Mouse (Mus musculus): ENCODE data around the gene Vps37b. TPM values are rescaled to one million over a fixed set of nuclear protein-coding genes. Genes with fewer than 3 reads are reported as not detected.
A peak's percentile ranks its signal among the peaks of the same experiment; 100 is the strongest.

Gene Vps37b
- polyA plus RNA-seq, 1 experiment from 2014 or later, result 82.4 TPM

GRCm38 (mm10) chr5:124027702-124028470 is 4.2 kb downstream of the Vps37b start:
- Histone ChIP-seq H3K4me2 (peak overlapping the region; percentile 67), H3K27ac (replicated peaks) (peak overlapping the region; percentile 40; the same call in 1 of the 2 replicates), H3K9ac (peak overlapping the region; percentile 14; the same call in 1 of the 2 replicates), H3K4me3 (peak overlapping the region; percentile 9), H3K4me1 (replicated peaks) (peaks cover 68% of the 10 kb centered on the region), H3K27me3 (no peaks in the 10 kb centered on the region), H3K9me3 (no peaks in the 10 kb centered on the region), H3K36me3 (no peaks in the 10 kb centered on the region)
- ATAC-seq (ENCODE audit: low FRiP score, low read depth), result no peak
- 55% methylated on average over 19 of the region's 19 CpGs for WGBS

DNA sequence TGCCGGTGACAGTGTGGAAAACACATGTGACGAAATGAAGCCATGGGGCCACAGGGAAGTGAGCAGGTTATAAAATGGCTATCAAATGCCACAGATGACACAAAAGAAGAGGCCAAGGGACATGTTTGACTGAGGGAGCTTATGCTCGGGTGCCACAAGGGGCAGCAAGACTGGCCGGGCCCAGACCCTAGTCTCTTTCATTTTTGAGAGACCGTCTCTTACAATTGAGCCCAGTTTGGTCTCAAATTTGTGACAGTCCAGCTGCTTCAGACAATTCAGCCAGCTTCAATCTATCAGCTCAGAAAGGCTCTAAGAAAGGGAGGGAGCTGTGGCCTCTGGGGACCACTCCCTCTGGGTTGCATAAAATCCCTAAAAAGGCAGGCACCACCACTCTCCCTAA is 5.5 kb downstream of the Vps37b start:
- H3K27me3 ChIP-seq, result no peaks in the 10 kb centered on the region
- H3K4me2 ChIP-seq, result peak overlapping the region; percentile 20
- H3K4me1 ChIP-seq (replicated peaks), result peaks cover 68% of the 10 kb centered on the region
- H3K9ac ChIP-seq, result no peak overlapping the region
- ATAC-seq (ENCODE audit: low FRiP score, low read depth), result no peak
- 0 out of 2 replicates have a peak overlapping the region, but pooled peaks have one; percentile 36 for H3K27ac ChIP-seq (replicated peaks)
- 44% methylated on average over 5 of the region's 5 CpGs for WGBS
- no peaks in the 10 kb centered on the region for H3K36me3 ChIP-seq
- no peak overlapping the region for H3K4me3 ChIP-seq
- H3K9me3 ChIP-seq, result no peaks in the 10 kb centered on the region

DNA sequence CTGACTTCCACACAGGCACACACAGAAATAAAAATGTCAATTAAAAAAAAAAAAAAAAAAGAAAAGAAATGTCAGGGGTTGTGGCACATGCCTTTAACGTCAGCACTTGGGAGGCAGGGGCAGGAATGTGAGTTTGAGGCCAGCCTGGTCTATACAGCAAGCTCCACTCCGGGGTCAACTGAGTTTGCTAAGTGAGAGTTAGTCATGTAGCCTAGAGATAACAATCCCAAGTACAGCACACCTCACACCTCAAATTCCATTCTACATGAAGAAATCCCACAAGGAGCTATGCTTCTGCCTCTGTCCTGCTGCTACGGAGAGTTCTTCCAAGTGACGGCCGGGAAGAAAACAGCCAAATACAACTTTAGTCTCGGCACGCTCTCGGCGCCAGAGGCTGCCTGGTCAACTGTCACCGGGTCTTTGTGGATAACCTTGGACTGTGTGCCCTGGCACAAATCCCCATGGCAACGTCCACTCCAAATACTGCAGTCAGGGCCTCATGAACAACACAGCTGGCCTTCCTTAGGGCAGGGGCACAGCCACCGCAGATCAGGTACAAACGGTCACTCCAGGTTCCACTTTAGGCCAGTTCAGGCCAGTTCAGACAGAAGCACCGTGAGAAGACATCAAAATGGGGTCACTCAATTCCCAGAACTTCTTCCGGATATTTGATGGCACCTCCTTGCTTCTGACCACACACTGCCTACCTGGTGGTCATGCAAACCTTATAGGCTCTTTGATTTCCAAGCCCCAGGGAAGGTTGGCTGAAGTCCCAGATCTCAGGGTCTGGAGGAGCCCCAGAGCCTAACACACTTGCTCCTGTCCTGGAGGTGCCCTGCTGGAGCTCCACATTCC is 6.3 kb downstream of the Vps37b start:
- no peaks in the 10 kb centered on the region for H3K9me3 ChIP-seq
- ATAC-seq (ENCODE audit: low FRiP score, low read depth), result no peak
- H3K36me3 ChIP-seq, result no peaks in the 10 kb centered on the region
- no peak overlapping the region for H3K9ac ChIP-seq
- H3K27me3 ChIP-seq, result no peaks in the 10 kb centered on the region
- WGBS, result 71% methylated on average over 15 of the region's 15 CpGs
- H3K4me3 ChIP-seq, result no peak overlapping the region
- H3K27ac ChIP-seq (replicated peaks), result peak overlapping the region; percentile 36; the same call in 1 of the 2 replicates
- peaks cover 73% of the 10 kb centered on the region for H3K4me1 ChIP-seq (replicated peaks)
- H3K4me2 ChIP-seq, result peak overlapping the region; percentile 20

GRCm38 (mm10) chr5:124025146-124025545 is 6.9 kb downstream of the Vps37b start:
- Histone ChIP-seq H3K9ac (no peak overlapping the region), H3K4me3 (no peak overlapping the region), H3K27me3 (no peaks in the 10 kb centered on the region), H3K4me2 (peak overlapping the region; percentile 20; the same call in 1 of the 2 replicates), H3K27ac (replicated peaks) (peak overlapping the region; percentile 58), H3K36me3 (no peaks in the 10 kb centered on the region), H3K4me1 (replicated peaks) (peaks cover 71% of the 10 kb centered on the region), H3K9me3 (no peaks in the 10 kb centered on the region)
- WGBS, result 38% methylated on average over 9 of the region's 9 CpGs
- no peak for ATAC-seq (ENCODE audit: low FRiP score, low read depth)

DNA sequence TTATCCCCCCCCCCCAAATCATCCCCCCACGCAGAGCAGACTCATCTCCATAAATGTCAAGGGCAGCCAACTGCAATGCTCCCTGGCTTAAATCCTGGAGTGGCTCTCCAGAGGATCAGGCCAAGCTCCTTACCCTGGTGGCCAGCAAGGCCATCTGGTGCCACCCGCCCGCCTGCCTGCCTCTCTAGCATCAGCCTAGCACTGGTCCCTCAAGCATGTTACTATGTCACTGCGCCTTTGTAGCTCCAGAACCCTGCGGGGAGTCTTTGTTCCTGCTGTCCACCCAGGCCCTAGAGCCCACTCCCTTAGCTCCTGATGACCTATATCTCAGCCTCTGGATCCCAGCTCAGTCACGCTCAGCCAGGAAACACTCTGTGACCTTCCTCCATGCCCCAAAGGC is 7.4 kb downstream of the Vps37b start:
- Histone ChIP-seq H3K36me3 (no peaks in the 10 kb centered on the region), H3K9me3 (no peaks in the 10 kb centered on the region), H3K27me3 (no peaks in the 10 kb centered on the region), H3K4me2 (no peak overlapping the region), H3K9ac (no peak overlapping the region), H3K27ac (replicated peaks) (peak overlapping the region; percentile 58), H3K4me1 (replicated peaks) (peaks cover 71% of the 10 kb centered on the region), H3K4me3 (no peak overlapping the region)
- WGBS, result 30% methylated on average over 6 of the region's 6 CpGs
- peak; percentile 54; the same call in 1 of the 2 replicates for ATAC-seq (ENCODE audit: low FRiP score, low read depth)

GRCm38 (mm10) chr5:124022365-124022764 is 9.7 kb downstream of the Vps37b start:
- Histone ChIP-seq H3K4me2 (no peak overlapping the region), H3K27me3 (no peaks in the 10 kb centered on the region), H3K4me3 (no peak overlapping the region), H3K9ac (no peak overlapping the region), H3K9me3 (no peaks in the 10 kb centered on the region), H3K4me1 (replicated peaks) (peaks cover 69% of the 10 kb centered on the region), H3K27ac (replicated peaks) (no peak overlapping the region), H3K36me3 (no peaks in the 10 kb centered on the region)
- no peak for ATAC-seq (ENCODE audit: low FRiP score, low read depth)
- 83% methylated on average over 7 of the region's 7 CpGs for WGBS

DNA sequence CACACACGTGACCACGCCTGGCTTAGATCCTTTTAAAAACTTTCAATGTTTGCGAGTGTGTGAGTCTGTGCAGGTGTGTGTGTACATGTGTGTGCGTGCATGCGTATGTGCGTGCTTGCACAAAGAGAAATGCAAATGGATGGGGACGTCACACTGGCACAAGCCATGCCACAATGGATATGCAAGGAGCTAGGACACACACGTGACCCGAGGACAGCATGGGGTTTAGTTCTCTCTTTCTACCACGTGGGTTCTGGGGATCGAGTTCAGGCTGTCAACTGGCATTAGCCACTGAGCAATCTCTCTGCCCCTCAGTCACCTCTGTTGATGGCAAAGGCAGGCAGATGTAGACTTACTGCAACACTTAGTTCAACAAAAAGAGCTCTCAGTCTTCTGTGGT is 10.4 kb downstream of the Vps37b start:
- no peak overlapping the region for H3K4me2 ChIP-seq
- ATAC-seq (ENCODE audit: low FRiP score, low read depth), result no peak
- 73% methylated on average over 11 of the region's 11 CpGs for WGBS
- no peak overlapping the region for H3K4me3 ChIP-seq
- H3K27me3 ChIP-seq, result no peaks in the 10 kb centered on the region
- peaks cover 73% of the 10 kb centered on the region for H3K4me1 ChIP-seq (replicated peaks)
- H3K27ac ChIP-seq (replicated peaks), result no peak overlapping the region
- no peak overlapping the region for H3K9ac ChIP-seq
- H3K36me3 ChIP-seq, result no peaks in the 10 kb centered on the region
- H3K9me3 ChIP-seq, result no peaks in the 10 kb centered on the region

- Histone ChIP-seq H3K4me1 (replicated peaks) (peaks cover 73% of the 10 kb centered on the region), H3K9ac (no peak overlapping the region), H3K27ac (replicated peaks) (no peak overlapping the region), H3K4me3 (no peak overlapping the region), H3K36me3 (no peaks in the 10 kb centered on the region), H3K9me3 (no peaks in the 10 kb centered on the region), H3K27me3 (no peaks in the 10 kb centered on the region), H3K4me2 (no peak overlapping the region)
- 90% methylated on average over 11 of the region's 11 CpGs for WGBS
- no peak for ATAC-seq (ENCODE audit: low FRiP score, low read depth)
Observed at GRCm38 (mm10) chr5:124021148-124021547, 10.9 kb downstream of the Vps37b start.

DNA sequence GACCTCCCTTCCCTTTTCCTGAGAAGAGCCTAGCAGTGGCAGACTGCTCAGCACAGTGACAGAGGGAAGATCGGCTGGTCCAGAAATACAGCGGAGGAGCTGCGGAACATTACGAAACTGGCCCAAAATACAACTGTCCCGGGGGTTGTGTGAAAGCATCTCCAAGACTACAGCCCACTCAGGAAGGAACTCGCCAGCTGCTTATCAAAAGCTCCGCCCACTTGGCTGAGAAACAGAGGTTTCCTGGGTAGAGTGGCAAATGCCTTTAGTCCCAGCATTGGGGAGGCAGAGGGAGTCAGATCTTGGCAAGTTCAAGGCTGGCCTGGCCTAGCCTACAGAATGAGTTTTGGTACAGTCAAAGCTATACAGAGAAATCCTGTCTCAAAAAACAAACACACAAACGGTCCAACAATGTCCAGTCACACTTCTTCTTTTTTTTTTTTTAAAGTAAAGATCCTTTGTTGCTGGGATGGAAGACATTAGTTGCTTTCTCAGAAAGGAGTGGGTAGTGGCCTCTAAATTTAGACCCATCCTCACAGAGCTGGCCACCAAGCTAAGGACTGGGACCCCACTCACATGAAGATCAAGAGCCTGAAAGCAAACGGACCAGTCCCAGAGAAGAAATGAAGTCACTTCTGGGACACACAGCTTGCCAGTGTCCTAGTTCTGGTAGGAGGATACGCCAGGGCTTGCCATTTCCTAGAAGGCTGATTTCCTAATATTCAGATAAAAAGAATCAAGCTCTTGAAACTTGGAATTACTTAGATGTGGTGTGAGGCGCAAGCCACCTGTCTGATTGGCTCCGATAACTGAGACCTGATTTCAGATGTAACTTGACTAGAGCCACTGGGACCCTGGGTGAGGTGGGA is 12.5 kb downstream of the Vps37b start:
- no peak overlapping the region for H3K4me2 ChIP-seq
- no peaks in the 10 kb centered on the region for H3K27me3 ChIP-seq
- no peaks in the 10 kb centered on the region for H3K9me3 ChIP-seq
- no peak overlapping the region for H3K9ac ChIP-seq
- peaks cover 72% of the 10 kb centered on the region for H3K4me1 ChIP-seq (replicated peaks)
- ATAC-seq (ENCODE audit: low FRiP score, low read depth), result peak; percentile 49; the same call in 1 of the 2 replicates
- H3K27ac ChIP-seq (replicated peaks), result peak overlapping the region; percentile 69
- WGBS, result 57% methylated on average over 12 of the region's 12 CpGs
- H3K4me3 ChIP-seq, result no peak overlapping the region
- H3K36me3 ChIP-seq, result no peaks in the 10 kb centered on the region

DNA sequence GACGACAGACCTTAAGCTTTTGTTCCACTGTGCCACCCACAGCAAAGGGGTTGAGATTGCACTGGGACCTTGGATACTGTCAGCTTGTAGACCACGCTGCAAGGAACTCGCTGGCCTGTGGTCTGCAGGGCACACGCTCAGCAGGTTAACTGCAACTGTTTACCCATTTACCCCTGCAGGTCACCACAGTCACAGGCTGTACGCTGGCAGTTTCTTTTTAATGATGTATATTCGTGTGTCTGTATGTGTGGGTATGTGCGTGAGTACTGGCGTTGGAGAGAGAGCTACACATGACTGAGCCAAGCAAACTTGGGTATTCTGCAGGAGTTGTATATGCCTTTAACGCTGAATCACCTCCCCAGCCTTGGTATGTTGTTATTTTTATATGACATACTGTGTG is 13.4 kb downstream of the Vps37b start:
- H3K27ac ChIP-seq (replicated peaks), result peak overlapping the region; percentile 56
- H3K9ac ChIP-seq, result no peak overlapping the region
- WGBS, result 78% methylated on average over 9 of the region's 9 CpGs
- H3K4me3 ChIP-seq, result no peak overlapping the region
- no peaks in the 10 kb centered on the region for H3K27me3 ChIP-seq
- H3K36me3 ChIP-seq, result no peaks in the 10 kb centered on the region
- no peak overlapping the region for H3K4me2 ChIP-seq
- no peaks in the 10 kb centered on the region for H3K9me3 ChIP-seq
- peaks cover 72% of the 10 kb centered on the region for H3K4me1 ChIP-seq (replicated peaks)
- ATAC-seq (ENCODE audit: low FRiP score, low read depth), result no peak

DNA sequence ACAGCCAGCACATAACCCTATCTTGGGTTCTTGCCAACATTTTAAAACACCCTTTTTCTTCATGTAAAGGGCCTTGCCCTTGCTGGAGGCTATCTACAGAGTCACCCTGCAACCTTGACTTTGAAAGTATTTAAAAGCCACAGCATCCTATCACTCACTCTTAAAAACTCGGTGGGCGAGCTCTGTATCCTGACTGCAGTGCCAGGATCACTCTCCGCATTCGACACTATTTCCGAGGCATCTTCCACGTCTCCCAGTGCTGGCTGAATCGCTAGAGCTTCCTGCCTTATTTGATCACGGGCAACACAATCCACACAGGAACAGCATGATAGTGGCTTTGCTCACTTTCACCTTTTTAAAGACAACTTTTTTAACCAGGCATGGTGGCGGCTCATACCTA is 14.1 kb downstream of the Vps37b start:
- Histone ChIP-seq H3K4me3 (no peak overlapping the region), H3K27ac (replicated peaks) (no peak overlapping the region), H3K9me3 (no peaks in the 10 kb centered on the region), H3K9ac (no peak overlapping the region), H3K27me3 (no peaks in the 10 kb centered on the region), H3K4me2 (no peak overlapping the region), H3K36me3 (no peaks in the 10 kb centered on the region), H3K4me1 (replicated peaks) (peaks cover 75% of the 10 kb centered on the region)
- 66% methylated on average over 9 of the region's 9 CpGs for WGBS
- no peak for ATAC-seq (ENCODE audit: low FRiP score, low read depth)

Data from hindbrain, embryonic 15.5 days (tissue).